Mouse (Mus musculus): ENCODE results near the gene Yap1. TPM values are rescaled to one million over a fixed set of nuclear protein-coding genes. Genes with fewer than 3 reads are reported as not detected.

The Yap1 gene
- polyA plus RNA-seq, 1 experiment from 2014 or later = 24.3 TPM

DNA sequence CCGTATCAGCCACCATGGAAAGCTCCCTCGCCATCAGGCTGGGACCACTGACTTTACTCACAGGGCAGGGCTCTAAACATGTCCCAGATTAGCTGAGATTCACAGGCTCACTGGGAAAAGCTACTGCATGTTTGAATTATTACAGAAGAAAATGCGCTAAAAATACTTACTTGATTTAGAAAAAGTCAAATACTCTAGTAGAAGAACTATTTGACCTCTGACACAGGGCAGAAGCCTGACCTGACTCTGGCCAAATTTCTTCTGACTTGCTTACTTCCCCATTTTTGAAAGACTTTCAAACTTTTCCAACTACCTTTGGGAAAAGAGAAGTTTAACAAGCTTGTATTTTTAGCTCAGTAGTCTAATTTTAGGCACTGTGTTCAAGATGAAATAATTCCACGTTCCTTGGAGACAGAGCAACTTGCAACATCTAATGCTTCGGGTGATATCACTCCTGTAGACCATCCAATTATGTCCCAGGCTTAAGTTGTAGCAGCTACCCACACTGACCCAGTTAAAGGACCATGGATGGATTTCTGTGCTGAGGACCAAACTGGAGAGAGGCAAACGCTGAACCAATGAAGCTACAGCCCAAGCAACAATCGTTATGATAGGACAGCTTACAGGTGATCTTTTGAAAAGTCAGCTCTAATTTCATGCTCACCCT, 60.5 kb downstream of the Yap1 start:
- no peak overlapping the region for H3K9ac ChIP-seq (ENCODE audit: low read length)
- ATAC-seq (ENCODE audit: insufficient number of reproducible peaks, insufficient read depth, low FRiP score, low read depth) = no peak
- H3K27me3 ChIP-seq (ENCODE audit: control insufficient read depth, insufficient read depth, low read length) = no peaks in the 10 kb centered on the region
- peaks cover 89% of the 10 kb centered on the region for H3K36me3 ChIP-seq (ENCODE audit: control insufficient read depth, insufficient read depth, low read length)
- H3K4me2 ChIP-seq (ENCODE audit: low read length) = no peak overlapping the region
- H3K4me1 ChIP-seq (ENCODE audit: control insufficient read depth in 2 of 2, insufficient read depth in 2 of 2, low read length in 2 of 2) = peaks cover 0 to 12% of the 10 kb centered on the region in 2 experiments; a peak in 1 of 4 replicates
- H3K9me3 ChIP-seq (ENCODE audit: control insufficient read depth, low read length) = no peaks in the 10 kb centered on the region
- no peak overlapping the region for H3K4me3 ChIP-seq (ENCODE audit: control insufficient read depth in 1 of 2, insufficient read depth in 1 of 2, low read depth in 1 of 2, low read length in 2 of 2)
- peak overlapping the region in 1 of 2 experiments; percentile 33; a peak in 1 of 4 replicates for H3K27ac ChIP-seq (replicated peaks in 1 of 2; ENCODE audit: control insufficient read depth in 1 of 2, insufficient read depth in 1 of 2, low read depth in 2 of 2, low read length in 2 of 2)
- 64% methylated on average over 7 of the region's 7 CpGs for WGBS

DNA sequence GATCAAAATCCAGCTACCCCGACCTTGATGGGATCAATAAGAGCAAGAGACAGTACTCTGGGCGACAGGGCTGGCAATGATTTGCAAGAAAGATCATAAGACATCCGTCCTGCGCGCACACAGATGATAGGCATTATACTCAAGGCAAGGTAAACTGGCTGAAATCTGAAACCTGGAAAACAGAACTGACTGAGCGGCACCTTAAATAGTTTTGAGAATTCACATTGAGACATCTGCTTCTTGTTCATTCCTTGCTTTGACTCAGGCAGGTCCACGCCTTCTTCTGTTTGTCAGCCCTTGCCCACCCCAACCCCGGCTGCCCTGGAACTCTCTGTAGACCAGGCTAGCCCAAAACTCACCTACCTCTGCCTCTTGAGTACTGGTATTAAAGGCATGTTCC, 61.7 kb downstream of the Yap1 start:
- H3K4me1 ChIP-seq (ENCODE audit: control insufficient read depth in 2 of 2, insufficient read depth in 2 of 2, low read length in 2 of 2) = peaks cover 0 to 12% of the 10 kb centered on the region in 2 experiments; a peak in 1 of 4 replicates
- no peak for ATAC-seq (ENCODE audit: insufficient number of reproducible peaks, insufficient read depth, low FRiP score, low read depth)
- 96% methylated on average over 8 of the region's 8 CpGs for WGBS
- no peak overlapping the region for H3K4me3 ChIP-seq (ENCODE audit: control insufficient read depth in 1 of 2, insufficient read depth in 1 of 2, low read depth in 1 of 2, low read length in 2 of 2)
- peaks cover 89% of the 10 kb centered on the region for H3K36me3 ChIP-seq (ENCODE audit: control insufficient read depth, insufficient read depth, low read length)
- no peaks in the 10 kb centered on the region for H3K9me3 ChIP-seq (ENCODE audit: control insufficient read depth, low read length)
- H3K9ac ChIP-seq (ENCODE audit: low read length) = no peak overlapping the region
- no peak overlapping the region for H3K4me2 ChIP-seq (ENCODE audit: low read length)
- H3K27ac ChIP-seq (replicated peaks in 1 of 2; ENCODE audit: control insufficient read depth in 1 of 2, insufficient read depth in 1 of 2, low read depth in 2 of 2, low read length in 2 of 2) = no peak overlapping the region
- H3K27me3 ChIP-seq (ENCODE audit: control insufficient read depth, insufficient read depth, low read length) = no peaks in the 10 kb centered on the region

DNA sequence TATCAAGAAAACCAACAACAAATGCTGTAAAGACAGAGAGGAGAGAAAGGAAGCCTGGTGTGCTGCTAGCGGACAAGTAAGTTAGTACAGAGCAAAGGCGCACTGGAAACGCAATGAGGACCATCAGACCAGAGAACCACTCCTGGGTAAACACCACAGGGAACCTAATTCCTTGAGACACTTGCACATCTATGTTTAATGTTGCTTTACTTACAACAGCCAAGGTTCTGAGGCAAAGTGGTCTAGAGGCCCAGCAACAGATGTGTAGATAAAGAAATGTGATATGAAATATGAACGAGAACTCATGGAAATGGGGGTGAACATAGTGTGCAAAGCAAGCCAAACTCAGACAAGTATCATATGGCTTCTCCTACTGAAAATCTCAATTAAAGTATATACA, 64.3 kb downstream of the Yap1 start:
- Histone ChIP-seq H3K36me3 (ENCODE audit: control insufficient read depth, insufficient read depth, low read length) (peaks cover 90% of the 10 kb centered on the region), H3K27ac (replicated peaks in 1 of 2; ENCODE audit: control insufficient read depth in 1 of 2, insufficient read depth in 1 of 2, low read depth in 2 of 2, low read length in 2 of 2) (no peak overlapping the region), H3K4me1 (ENCODE audit: control insufficient read depth in 2 of 2, insufficient read depth in 2 of 2, low read length in 2 of 2) (peaks cover 0 to 12% of the 10 kb centered on the region in 2 experiments; a peak in 1 of 4 replicates), H3K4me3 (ENCODE audit: control insufficient read depth in 1 of 2, insufficient read depth in 1 of 2, low read depth in 1 of 2, low read length in 2 of 2) (no peak overlapping the region), H3K9ac (ENCODE audit: low read length) (no peak overlapping the region), H3K9me3 (ENCODE audit: control insufficient read depth, low read length) (no peaks in the 10 kb centered on the region), H3K4me2 (ENCODE audit: low read length) (no peak overlapping the region), H3K27me3 (ENCODE audit: control insufficient read depth, insufficient read depth, low read length) (no peaks in the 10 kb centered on the region)
- ATAC-seq (ENCODE audit: insufficient number of reproducible peaks, insufficient read depth, low FRiP score, low read depth) = no peak
- WGBS = 93% methylated on average over 4 of the region's 4 CpGs

DNA sequence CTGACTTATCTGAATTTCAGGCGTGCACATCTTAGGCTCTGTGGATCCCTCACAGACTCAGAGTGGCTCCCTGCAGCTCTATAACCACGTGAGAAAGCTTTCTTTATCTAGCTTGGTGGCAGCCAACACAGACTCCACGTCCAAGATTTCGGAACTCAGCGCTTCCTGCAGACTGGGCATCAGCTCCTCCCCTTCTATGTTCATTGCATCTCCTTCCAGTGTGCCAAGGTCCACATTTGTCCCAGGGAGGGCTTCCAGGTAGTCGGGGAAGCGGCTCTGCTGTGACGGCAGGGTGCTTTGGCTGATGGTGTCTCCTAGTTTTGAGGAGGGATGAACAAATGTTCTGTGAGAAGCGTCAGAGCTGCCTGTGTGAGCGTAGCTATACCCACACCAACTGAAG, 70.0 kb downstream of the Yap1 start:
- H3K4me2 ChIP-seq (ENCODE audit: low read length) = no peak overlapping the region

DNA sequence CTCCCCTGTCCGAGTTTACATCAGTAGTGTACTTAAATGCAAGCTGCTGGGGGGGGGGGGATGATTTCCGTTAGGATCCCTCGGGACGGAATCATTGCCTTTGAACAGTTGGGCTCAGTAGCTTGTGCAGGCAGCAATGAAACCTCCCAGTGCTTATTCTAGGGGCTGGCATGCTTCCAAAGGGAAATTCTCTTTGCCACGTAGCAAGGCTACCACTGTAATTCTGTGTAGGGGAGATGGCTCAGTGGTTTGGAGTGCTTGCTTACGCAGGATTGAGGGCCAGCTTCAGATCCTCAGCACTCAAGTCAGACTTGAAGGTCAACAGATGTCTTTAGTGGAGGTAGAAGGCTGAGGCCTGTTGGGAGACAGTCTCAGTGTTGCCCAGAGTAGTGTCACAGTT, 74.8 kb downstream of the Yap1 start:
- WGBS = 47% methylated on average over 6 of the region's 6 CpGs
- peaks cover 18% of the 10 kb centered on the region for H3K9me3 ChIP-seq (ENCODE audit: control insufficient read depth, low read length)

More for the DNA sequence above, 70.0 kb downstream of the Yap1 start:
- Histone ChIP-seq H3K9me3 (ENCODE audit: control insufficient read depth, low read length) (peaks cover 18% of the 10 kb centered on the region), H3K27me3 (ENCODE audit: control insufficient read depth, insufficient read depth, low read length) (no peaks in the 10 kb centered on the region), H3K27ac (replicated peaks in 1 of 2; ENCODE audit: control insufficient read depth in 1 of 2, insufficient read depth in 1 of 2, low read depth in 2 of 2, low read length in 2 of 2) (no peak overlapping the region), H3K4me3 (ENCODE audit: control insufficient read depth in 1 of 2, insufficient read depth in 1 of 2, low read depth in 1 of 2, low read length in 2 of 2) (no peak overlapping the region), H3K4me1 (ENCODE audit: control insufficient read depth in 2 of 2, insufficient read depth in 2 of 2, low read length in 2 of 2) (peaks cover 2 to 7% of the 10 kb centered on the region in 2 experiments; a peak in 1 of 4 replicates), H3K36me3 (ENCODE audit: control insufficient read depth, insufficient read depth, low read length) (peaks cover 86% of the 10 kb centered on the region), H3K9ac (ENCODE audit: low read length) (no peak overlapping the region)
- no peak for ATAC-seq (ENCODE audit: insufficient number of reproducible peaks, insufficient read depth, low FRiP score, low read depth)
- 93% methylated on average over 10 of the region's 10 CpGs for WGBS

DNA sequence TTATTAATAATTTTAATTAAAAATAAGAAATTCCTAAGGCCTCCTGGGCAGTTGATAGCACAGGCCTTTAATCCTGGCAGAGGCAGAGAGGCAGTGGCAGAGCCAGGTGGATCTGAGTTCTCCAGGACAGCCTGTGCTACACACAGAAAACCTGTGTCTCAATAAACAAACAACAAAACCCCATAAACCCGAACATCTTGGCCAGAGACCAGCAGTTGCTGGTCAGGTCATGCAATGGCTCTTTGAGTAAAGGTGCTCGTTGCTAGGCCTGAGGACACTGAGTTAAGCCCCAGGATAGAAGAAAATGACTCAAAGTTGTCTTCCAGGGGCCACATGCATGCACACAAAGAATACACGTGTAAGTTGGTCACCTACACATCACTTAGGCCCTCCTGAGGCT, 75.5 kb downstream of the Yap1 start:
- no peak overlapping the region for H3K4me3 ChIP-seq (ENCODE audit: control insufficient read depth in 1 of 2, insufficient read depth in 1 of 2, low read depth in 1 of 2, low read length in 2 of 2)
- H3K27ac ChIP-seq (replicated peaks in 1 of 2; ENCODE audit: control insufficient read depth in 1 of 2, insufficient read depth in 1 of 2, low read depth in 2 of 2, low read length in 2 of 2) = no peak overlapping the region
- no peak for ATAC-seq (ENCODE audit: insufficient number of reproducible peaks, insufficient read depth, low FRiP score, low read depth)
- no peaks in the 10 kb centered on the region for H3K27me3 ChIP-seq (ENCODE audit: control insufficient read depth, insufficient read depth, low read length)
- peaks cover 17% of the 10 kb centered on the region for H3K9me3 ChIP-seq (ENCODE audit: control insufficient read depth, low read length)
- H3K4me2 ChIP-seq (ENCODE audit: low read length) = no peak overlapping the region
- H3K36me3 ChIP-seq (ENCODE audit: control insufficient read depth, insufficient read depth, low read length) = peaks cover 37% of the 10 kb centered on the region
- no peak overlapping the region for H3K9ac ChIP-seq (ENCODE audit: low read length)
- H3K4me1 ChIP-seq (ENCODE audit: control insufficient read depth in 2 of 2, insufficient read depth in 2 of 2, low read length in 2 of 2) = peaks cover 2 to 10% of the 10 kb centered on the region in 2 experiments; a peak in 1 of 4 replicates
- 80% methylated on average over 3 of the region's 3 CpGs for WGBS

More for the DNA sequence above, 74.8 kb downstream of the Yap1 start:
- no peak for ATAC-seq (ENCODE audit: insufficient number of reproducible peaks, insufficient read depth, low FRiP score, low read depth)
- peaks cover 2 to 10% of the 10 kb centered on the region in 2 experiments; a peak in 1 of 4 replicates for H3K4me1 ChIP-seq (ENCODE audit: control insufficient read depth in 2 of 2, insufficient read depth in 2 of 2, low read length in 2 of 2)
- no peak overlapping the region for H3K9ac ChIP-seq (ENCODE audit: low read length)
- no peak overlapping the region for H3K4me2 ChIP-seq (ENCODE audit: low read length)
- no peaks in the 10 kb centered on the region for H3K27me3 ChIP-seq (ENCODE audit: control insufficient read depth, insufficient read depth, low read length)
- no peak overlapping the region for H3K4me3 ChIP-seq (ENCODE audit: control insufficient read depth in 1 of 2, insufficient read depth in 1 of 2, low read depth in 1 of 2, low read length in 2 of 2)
- peak overlapping the region in 1 of 2 experiments; percentile 47; a peak in 1 of 4 replicates for H3K27ac ChIP-seq (replicated peaks in 1 of 2; ENCODE audit: control insufficient read depth in 1 of 2, insufficient read depth in 1 of 2, low read depth in 2 of 2, low read length in 2 of 2)
- peaks cover 43% of the 10 kb centered on the region for H3K36me3 ChIP-seq (ENCODE audit: control insufficient read depth, insufficient read depth, low read length)

DNA sequence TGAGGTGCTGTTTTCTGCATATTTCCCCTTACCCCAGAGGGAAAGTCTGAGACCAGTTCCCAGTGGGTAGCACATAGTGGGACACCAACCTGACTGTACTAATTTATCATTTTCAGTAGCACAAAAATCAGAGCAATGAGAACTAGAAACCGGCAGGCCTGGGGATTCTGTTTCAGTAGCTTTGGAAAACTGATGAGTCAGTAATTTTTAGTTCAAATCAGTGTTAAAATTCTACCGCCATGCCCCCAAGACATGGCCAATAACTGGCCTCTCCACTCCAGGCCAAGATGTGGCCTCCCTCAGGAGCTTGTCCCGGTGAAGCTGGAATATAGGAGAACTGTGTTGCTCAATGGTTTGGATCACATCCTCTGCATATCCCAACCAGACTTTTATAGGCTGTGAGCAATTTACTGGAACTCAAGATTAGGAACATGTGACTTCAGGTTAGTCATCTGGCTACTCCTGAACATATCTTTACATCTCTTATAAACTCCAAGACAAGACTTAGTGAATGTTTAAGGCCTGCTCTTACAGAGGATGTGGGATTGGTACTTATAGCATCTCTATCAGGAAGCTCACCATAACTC, 76.1 kb downstream of the Yap1 start:
- Histone ChIP-seq H3K4me3 (ENCODE audit: control insufficient read depth in 1 of 2, insufficient read depth in 1 of 2, low read depth in 1 of 2, low read length in 2 of 2) (no peak overlapping the region), H3K9ac (ENCODE audit: low read length) (no peak overlapping the region), H3K36me3 (ENCODE audit: control insufficient read depth, insufficient read depth, low read length) (peaks cover 31% of the 10 kb centered on the region), H3K27ac (replicated peaks in 1 of 2; ENCODE audit: control insufficient read depth in 1 of 2, insufficient read depth in 1 of 2, low read depth in 2 of 2, low read length in 2 of 2) (no peak overlapping the region), H3K27me3 (ENCODE audit: control insufficient read depth, insufficient read depth, low read length) (no peaks in the 10 kb centered on the region), H3K4me2 (ENCODE audit: low read length) (no peak overlapping the region), H3K4me1 (ENCODE audit: control insufficient read depth in 2 of 2, insufficient read depth in 2 of 2, low read length in 2 of 2) (peaks cover 2 to 10% of the 10 kb centered on the region in 2 experiments; a peak in 1 of 4 replicates), H3K9me3 (ENCODE audit: control insufficient read depth, low read length) (peaks cover 15% of the 10 kb centered on the region)
- WGBS = 93% methylated on average over 3 of the region's 3 CpGs
- ATAC-seq (ENCODE audit: insufficient number of reproducible peaks, insufficient read depth, low FRiP score, low read depth) = no peak
